Mouse (Mus musculus): ENCODE measurements around the gene Twf2.

The Twf2 gene

DNA sequence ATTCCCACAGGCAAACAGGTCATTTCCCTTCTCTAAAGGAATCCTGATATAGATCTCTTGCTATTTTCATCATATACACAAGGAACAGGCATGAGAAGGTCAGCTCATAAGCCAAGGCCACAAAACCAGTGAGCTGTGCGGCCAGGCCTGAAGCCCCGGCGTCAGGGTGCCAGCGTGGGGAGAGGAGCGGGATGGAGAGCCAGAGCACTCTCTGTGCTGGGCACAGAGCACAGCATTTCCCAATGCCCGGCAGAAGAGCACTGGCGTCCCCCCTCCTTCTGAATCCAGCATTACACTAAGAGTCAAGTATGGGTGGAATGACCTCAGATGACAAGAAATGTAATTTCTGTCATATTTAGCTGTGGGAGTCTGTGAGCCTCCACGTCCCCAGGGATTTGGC, 34.5 kb downstream of the Twf2 start:
- in situ Hi-C loops (cut with MseI, MboI), result no loop called here

DNA sequence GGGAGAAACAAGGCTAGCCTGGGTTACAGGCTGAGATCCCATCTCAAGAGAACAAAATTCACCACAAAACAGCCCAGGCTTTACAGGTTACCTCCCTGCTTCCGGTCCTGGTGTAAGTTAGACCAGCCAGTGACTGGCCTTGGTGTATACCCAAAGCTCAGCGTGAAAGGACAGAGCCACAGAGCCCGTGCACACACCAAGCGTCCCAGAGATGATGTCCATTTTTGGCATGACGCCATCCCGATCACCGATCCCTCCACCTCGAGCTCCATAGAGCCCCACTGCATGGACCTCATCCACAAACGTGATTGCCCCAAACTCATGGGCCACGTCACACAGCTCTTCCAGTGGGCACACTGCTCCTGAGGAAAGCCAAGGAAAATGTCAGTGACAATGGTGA, 35.0 kb downstream of the Twf2 start:
- in situ Hi-C loops (cut with MseI, MboI), result no loop called here

DNA sequence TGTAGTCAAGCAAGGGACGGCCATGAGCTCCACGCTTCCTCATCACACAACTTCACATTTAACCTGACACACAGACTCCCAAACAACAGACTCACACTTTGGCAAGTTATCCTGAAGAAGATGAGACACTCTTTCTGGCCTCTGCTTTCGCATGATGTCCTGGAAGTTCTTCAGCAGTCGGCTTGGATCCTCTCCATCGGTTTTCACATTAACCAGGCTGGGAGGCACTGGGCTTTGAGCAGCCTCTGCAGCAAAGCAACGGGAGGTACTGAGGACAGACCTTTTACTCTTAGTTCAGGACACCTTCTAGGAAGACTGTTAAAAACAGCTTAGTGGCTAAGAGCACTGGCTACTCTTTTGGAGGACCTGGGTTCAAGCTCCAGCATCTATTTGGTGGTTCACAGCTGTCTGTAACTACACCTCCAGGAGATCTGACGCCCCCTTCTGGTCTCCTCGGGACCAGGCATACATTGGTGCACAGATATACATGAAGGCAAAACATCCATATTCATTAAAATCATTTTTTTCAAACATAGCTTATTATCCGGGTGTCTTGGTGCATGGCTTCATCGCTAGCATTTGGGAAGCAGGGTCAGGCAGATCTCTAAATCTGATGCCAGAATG, 38.7 kb downstream of the Twf2 start:
- in situ Hi-C loops (cut with MseI, MboI), result no loop called here

DNA sequence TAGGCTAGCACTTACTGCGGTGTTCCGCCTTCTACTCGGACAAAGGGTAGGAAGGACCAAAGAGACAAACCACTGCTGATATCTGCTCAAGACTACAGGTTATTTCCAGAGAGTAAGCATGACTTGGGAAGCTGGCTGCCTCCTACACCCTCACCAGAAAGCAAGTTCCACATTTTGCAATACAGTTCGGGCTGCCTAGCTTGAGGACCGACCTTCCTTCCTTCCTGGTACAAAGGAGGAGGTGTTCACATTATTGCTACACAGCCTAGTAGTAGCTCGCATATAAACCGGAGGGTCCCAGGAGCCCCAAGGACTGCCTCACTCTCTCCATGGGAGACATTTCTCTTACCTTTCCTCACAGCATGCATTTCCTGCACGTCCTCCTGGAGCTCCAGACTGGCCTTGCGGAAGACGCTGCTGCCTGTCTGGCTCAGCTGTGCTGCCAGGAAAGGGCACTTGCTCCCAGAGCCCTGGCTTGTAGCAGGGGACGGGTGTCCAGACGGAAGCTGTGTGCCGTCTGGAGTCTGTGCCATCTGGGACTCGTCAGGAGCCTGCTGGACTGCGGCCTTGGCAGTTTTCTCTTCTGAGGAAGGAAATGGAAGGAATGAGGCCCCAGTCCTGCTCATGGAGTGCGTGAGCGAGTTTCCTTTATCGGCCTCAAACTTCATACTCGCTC, 40.0 kb downstream of the Twf2 start:
- in situ Hi-C loops (cut with MseI, MboI), result no loop called here

DNA sequence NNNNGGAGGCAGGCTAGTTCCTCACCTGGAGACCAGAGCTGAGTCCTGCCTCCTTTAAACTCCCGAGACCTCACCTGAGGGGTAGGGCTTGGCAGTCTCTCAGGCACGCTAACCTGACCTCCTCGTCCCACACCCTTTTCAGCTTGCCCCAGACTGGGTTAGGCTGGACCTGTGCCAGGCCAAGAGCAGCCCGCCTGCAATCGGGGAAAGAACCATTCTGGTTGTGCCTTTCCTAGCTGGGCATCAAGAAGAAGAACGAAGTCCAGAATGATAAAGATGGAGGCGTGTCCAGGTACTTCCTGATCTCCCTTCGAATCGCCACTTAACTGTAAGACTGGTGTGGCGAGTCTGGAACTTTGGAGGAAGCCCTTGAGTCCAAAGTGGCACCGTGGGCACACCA, 46.6 kb downstream of the Twf2 start:
- in situ Hi-C loops (cut with MseI, MboI), result no loop called here

DNA sequence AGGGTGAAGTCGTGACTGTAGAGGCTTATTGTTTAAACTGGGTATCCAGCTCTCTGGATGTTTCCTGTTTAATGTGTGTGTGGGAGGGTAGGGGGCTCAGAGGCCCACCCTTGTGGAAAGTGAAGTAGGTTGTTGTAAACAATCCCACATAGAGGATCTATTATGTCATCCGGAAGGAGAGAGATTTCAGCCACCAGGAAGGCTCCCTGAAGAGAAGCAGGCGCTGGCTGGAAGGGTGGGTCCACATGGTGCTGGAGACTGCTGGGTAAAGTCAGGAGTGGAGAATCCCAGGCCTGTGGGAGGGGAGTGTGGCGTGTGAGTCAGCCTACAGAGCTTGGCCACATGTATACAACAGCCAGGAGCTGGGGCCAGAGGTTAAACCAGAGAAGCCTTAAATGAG, 47.3 kb downstream of the Twf2 start:
- in situ Hi-C loops (cut with MseI, MboI), result no loop called here

DNA sequence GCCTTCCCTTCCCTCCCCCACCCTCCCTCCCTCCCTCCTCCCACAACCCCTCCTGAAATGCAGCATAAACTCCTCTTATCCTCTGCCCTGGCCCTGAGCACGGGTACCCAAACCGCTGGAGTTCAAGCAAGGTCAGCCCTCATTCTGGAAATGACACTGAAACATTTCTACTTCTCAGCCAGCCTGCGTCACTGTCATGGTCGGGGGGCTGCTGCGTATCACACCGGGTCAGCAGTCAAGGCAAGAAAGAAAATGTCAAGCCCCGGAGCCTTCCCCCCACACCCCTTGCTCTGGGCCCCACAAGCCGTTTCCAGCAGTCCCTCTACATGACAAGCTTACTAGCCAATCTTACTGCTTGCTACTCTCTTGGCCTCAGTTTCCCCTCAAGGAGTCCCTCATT, 48.2 kb downstream of the Twf2 start:
- in situ Hi-C loops (cut with MseI, MboI), result no loop called here

DNA sequence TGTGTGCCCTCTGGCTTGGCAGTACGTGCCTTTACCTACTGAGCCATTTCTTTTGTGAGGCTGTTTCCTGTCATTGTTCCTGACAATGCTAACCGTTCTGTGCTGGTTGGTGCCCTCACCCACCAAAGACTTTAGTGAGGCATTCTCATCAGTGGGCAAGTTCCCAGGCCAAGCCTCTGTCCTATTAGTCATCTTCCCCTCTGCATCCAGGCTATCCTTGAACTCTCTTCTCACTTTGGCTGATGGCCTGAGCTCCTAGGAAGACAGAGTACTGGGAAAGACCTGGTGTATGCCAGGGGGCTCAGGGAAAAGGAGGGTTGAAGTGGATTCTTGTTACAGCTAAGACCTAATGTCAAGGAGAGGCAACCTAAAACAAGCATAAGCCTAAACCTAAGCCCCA, 51.1 kb downstream of the Twf2 start:
- in situ Hi-C loops (cut with MseI, MboI), result no loop called here

DNA sequence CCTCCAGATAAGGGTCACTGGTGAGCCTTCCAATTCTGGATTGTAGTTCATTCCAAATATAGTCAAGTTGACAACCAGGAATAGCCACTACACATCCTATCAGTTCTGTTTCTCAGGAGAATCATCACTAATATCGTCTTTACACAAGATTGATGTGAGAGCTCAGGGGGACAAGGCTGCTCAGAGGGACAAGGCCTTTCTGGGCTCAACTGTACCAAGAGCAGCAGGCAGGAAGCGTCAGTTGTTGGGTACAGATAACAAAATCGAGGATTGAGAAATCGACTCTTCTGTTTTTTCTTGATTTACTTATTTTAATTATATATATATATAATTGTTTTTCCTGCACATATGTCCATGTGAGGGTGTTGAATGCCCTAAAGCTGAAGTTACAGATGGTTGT, 55.5 kb downstream of the Twf2 start:
- in situ Hi-C loops (cut with MseI, MboI), result no loop called here

DNA sequence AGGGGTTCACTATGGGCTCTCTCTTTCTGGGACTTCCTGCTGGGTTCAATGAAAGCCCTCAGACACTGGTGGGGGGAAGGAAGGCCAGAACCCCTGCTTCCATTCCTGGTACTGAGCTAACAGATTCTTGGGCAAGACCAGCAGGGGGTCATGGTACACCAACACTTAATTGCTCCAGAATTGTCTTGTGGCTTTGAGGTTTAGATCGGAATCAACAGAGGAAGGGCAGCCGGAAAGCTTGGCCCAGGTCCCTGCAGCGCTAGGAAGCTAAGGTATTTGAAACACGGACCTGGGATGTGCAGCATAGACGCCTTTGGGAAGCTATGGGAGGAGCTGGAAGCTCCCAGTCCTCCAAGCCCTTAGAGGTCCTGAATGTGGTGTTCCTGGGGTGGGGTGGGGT, 56.1 kb downstream of the Twf2 start:
- in situ Hi-C loops (cut with MseI, MboI), result no loop called here

DNA sequence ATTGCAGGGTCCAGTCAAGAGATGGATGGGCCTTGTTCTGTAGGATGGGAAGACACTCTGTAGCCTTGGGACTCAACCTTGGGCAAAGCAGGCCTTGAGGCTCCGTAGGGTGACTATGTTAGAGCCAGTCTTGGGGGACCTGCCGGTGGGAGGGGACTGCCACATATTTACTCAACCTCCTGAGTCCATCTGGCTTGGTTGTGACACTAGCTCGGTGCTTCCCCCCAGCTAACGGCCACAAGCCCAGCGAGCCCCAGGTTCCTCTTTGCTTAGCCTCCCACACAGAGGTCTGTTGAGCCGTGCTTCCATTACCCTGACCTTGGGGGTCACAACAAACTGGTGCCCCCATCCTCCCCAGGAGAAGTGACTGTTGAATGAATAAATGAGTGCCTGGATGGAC, 58.1 kb downstream of the Twf2 start:
- in situ Hi-C loops (cut with MseI, MboI), result no loop called here

DNA sequence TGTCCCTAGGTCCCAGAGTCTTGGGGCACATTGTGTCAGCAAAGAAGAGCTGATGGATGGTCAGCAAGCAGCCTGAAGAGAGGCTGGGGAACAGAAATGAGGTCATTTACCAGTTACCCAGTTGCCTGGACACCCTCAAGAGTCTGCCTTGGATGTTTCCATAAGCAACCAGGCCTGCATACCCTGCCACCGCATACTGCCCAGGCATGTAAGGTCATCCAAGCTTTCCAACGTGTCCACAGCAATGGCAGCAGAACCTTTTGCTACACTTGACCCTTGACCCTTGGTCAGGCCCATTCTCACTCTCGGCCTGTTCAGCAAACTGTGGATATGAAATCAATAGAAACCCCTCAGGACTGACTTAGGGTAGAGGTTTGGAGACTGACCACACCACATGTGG, 58.6 kb downstream of the Twf2 start:
- in situ Hi-C loops (cut with MseI, MboI), result no loop called here

DNA sequence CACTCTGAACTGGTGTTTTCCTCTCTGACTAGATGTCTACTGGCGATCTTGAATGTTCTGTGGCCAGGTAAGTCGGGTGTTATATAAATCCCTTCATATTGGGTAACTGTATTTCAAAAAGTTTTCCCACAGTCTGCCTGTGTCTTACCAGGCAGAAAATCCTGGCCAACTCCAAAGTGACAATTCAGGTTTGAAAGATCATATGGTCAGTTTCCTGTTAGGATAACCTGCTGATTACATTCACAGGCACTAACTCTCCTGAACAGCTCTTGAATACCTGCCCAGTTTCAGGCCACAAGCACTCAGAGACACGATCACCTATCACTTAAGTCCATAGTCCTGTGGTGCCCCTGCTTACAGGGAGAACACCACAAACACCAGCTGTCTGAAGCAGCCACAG, 59.2 kb downstream of the Twf2 start:
- in situ Hi-C loops (cut with MseI, MboI), result no loop called here

DNA sequence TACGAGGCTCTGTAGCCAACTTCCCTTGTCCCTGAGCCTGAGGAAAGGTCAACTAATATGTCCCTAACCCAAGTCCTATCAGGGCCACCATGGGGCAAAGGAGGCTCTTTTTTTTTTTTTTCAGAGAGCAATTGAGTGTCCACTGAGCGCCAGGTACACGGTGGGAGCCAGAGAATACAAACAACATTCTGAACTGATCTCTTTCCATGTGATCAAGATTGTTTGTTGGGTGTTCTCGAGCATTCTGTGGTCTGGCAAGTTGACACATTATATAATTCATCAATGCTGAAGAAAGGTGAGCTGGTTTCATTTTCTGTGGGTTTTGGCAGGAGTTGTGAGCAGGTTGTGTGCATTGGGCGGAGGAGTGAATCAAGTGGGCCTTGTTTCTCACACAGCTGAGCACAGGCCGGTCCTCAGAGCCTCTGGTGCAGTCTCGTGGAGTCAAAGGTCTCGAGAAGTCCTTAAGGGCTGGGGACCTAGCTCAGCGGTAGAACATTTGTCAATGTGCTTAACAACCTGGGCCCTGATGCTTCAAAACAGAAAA, 60.5 kb downstream of the Twf2 start:
- in situ Hi-C loops (cut with MseI, MboI), result no loop called here
